Mouse (Mus musculus) heart, embryonic 11.5 days (tissue): ENCODE data around the gene Gm14085. TPM values are rescaled to one million over a fixed set of nuclear protein-coding genes. Genes with fewer than 3 reads are reported as not detected.
"Not testable (repeated sequence)": the region's sequence is repeated elsewhere in the genome, so short reads cannot be mapped to it uniquely, and the experiment has no call there.

Source experiments
- ATAC-seq: fragments of 200-750 bp; cut with Nextera tagmentation; replicated peaks from 2 replicates; pipeline ENCODE4 v1.8.0; 2017; ENCODE audit warnings: moderate library complexity; ENCODE audit not compliant: insufficient number of reproducible peaks, low FRiP score, low TSS enrichment
- H3K27ac ChIP-seq: fragments of 300-500 bp; sonication (generic); 2 replicates; pipeline ENCODE4 v1.5.1; 2014; ENCODE audit warnings: mild to moderate bottlenecking, low read depth, low read length
- H3K27me3 ChIP-seq: fragments of 300-500 bp; sonication (generic); 2 replicates; pipeline ENCODE4 v1.6.1; 2014; ENCODE audit warnings: mild to moderate bottlenecking, low read length, mixed read lengths; ENCODE audit not compliant: control insufficient read depth, insufficient read depth
- H3K36me3 ChIP-seq: fragments of 300-500 bp; sonication (generic); 2 replicates; pipeline ENCODE4 v1.6.1; 2014; ENCODE audit warnings: mild to moderate bottlenecking, low read length, moderate library complexity, mixed read lengths; ENCODE audit not compliant: control insufficient read depth, insufficient read depth
- H3K4me1 ChIP-seq: fragments of 300-500 bp; sonication (generic); 2 replicates; pipeline ENCODE4 v1.6.1; 2014; ENCODE audit warnings: low read length; ENCODE audit not compliant: control insufficient read depth, insufficient read depth
- H3K4me2 ChIP-seq: fragments of 300-500 bp; sonication (generic); 2 replicates; pipeline ENCODE4 v1.6.1; 2014; ENCODE audit warnings: mild to moderate bottlenecking, moderate library complexity
- H3K4me3 ChIP-seq: fragments of 300-500 bp; sonication (generic); 2 replicates; pipeline ENCODE4 v1.5.1; 2014; ENCODE audit warnings: low read depth, low read length
- H3K9ac ChIP-seq: fragments of 300-500 bp; sonication (generic); 2 replicates; pipeline ENCODE4 v1.6.1; 2014; ENCODE audit warnings: mild to moderate bottlenecking, low read depth, low read length, moderate library complexity
- H3K9me3 ChIP-seq: fragments of 300-500 bp; sonication (generic); replicated peaks from 2 replicates; pipeline ENCODE4 v1.6.1; 2016; ENCODE audit warnings: low read length; ENCODE audit not compliant: control insufficient read depth
- WGBS: fragments of 180-500 bp; shearing (Covaris S2); extraction: QIAGEN DNeasy Blood & Tissue Kit; methylation state at CpG from one replicate; pipeline ENCODE4 v1.1.7; 2014; ENCODE audit not compliant: insufficient replicate concordance; 5-methylcytosine and 5-hydroxymethylcytosine counted together
- polyA plus RNA-seq: library from polyadenylated mRNA; unstranded; fragments of >200 nt; fragmentation: Nextera tagmentation; extraction: Ambion mirVana; gene quantifications from 2 replicates; pipeline ENCODE4 v1.2.1, GENCODE M21; 2014

Gm14085 gene
- polyA plus RNA-seq: not detected in 2 replicates

- Histone ChIP-seq H3K9me3 (no peaks in the 10 kb centered on the region), H3K4me1 (no peaks in the 10 kb centered on the region), H3K27me3 (no peaks in the 10 kb centered on the region), H3K4me3 (no peak within 1 kb of the TSS), H3K36me3 (no peaks in the 10 kb centered on the region), H3K9ac (no peak within 1 kb of the TSS), H3K27ac (no peak within 1 kb of the TSS), H3K4me2 (no peak within 1 kb of the TSS)
- no peak for ATAC-seq
- 74% methylated on average over 1 of the region's 1 CpGs for WGBS
These were observed at the start of gene Gm14085 for GRCm38 (mm10) chr2:122484641-122485040. TSS of gene Gm14085 (plus strand) at chr2:122484941.

- WGBS: 64% methylated on average over 5 of the region's 5 CpGs
- H3K36me3 ChIP-seq, H3K4me2 ChIP-seq, H3K27ac ChIP-seq, ATAC-seq, H3K9me3 ChIP-seq, H3K4me3 ChIP-seq, H3K4me1 ChIP-seq, H3K27me3 ChIP-seq, H3K9ac ChIP-seq: not testable (repeated sequence)
These were observed 45.8 kb upstream of the Gm14085 start for GRCm38 (mm10) chr2:122438706-122439482.

- not testable (repeated sequence) for H3K9me3 ChIP-seq, H3K27me3 ChIP-seq, H3K4me1 ChIP-seq, ATAC-seq, H3K4me2 ChIP-seq, H3K9ac ChIP-seq, H3K36me3 ChIP-seq, H3K4me3 ChIP-seq, H3K27ac ChIP-seq
- 14% methylated on average over 1 of the region's 3 CpGs for WGBS
These were observed 44.2 kb upstream of the Gm14085 start for GRCm38 (mm10) chr2:122440521-122440920.

GRCm38 (mm10) chr2:122441000-122441933 lies 43.5 kb upstream of the Gm14085 start:
- Histone ChIP-seq H3K4me3 (no peak overlapping the region), H3K4me2 (no peak overlapping the region), H3K9me3 (no peaks in the 10 kb centered on the region), H3K4me1 (no peaks in the 10 kb centered on the region), H3K27me3 (no peaks in the 10 kb centered on the region), H3K36me3 (no peaks in the 10 kb centered on the region), H3K27ac (no peak overlapping the region), H3K9ac (no peak overlapping the region)
- ATAC-seq: no peak
- WGBS: 69% methylated on average over 7 of the region's 7 CpGs

- Histone ChIP-seq H3K4me3 (no peak overlapping the region), H3K9ac (no peak overlapping the region), H3K4me2 (no peak overlapping the region), H3K4me1 (no peaks in the 10 kb centered on the region), H3K27ac (no peak overlapping the region), H3K36me3 (no peaks in the 10 kb centered on the region), H3K27me3 (no peaks in the 10 kb centered on the region), H3K9me3 (no peaks in the 10 kb centered on the region)
- no peak for ATAC-seq
- 67% methylated on average over 4 of the region's 4 CpGs for WGBS
These were observed 34.4 kb upstream of the Gm14085 start for GRCm38 (mm10) chr2:122450351-122450750.

- H3K4me3 ChIP-seq: no peak overlapping the region
- no peak overlapping the region for H3K4me2 ChIP-seq
- H3K9me3 ChIP-seq: no peaks in the 10 kb centered on the region
- no peak overlapping the region for H3K27ac ChIP-seq
- no peak for ATAC-seq
- H3K27me3 ChIP-seq: no peaks in the 10 kb centered on the region
- 59% methylated on average over 2 of the region's 2 CpGs for WGBS
- no peaks in the 10 kb centered on the region for H3K4me1 ChIP-seq
- H3K9ac ChIP-seq: no peak overlapping the region
- no peaks in the 10 kb centered on the region for H3K36me3 ChIP-seq
These were observed 32.3 kb upstream of the Gm14085 start for GRCm38 (mm10) chr2:122452426-122452825.

GRCm38 (mm10) chr2:122466901-122467300 lies 17.8 kb upstream of the Gm14085 start:
- Histone ChIP-seq H3K36me3 (no peaks in the 10 kb centered on the region), H3K4me3 (peak overlapping the region; percentile 56), H3K27me3 (no peaks in the 10 kb centered on the region), H3K27ac (no peak overlapping the region), H3K4me1 (peaks cover 5% of the 10 kb centered on the region; the same call in 1 of the 2 replicates), H3K9me3 (no peaks in the 10 kb centered on the region), H3K9ac (peak overlapping the region; percentile 66), H3K4me2 (peak overlapping the region; percentile 93)
- 35% methylated on average over 11 of the region's 11 CpGs for WGBS
- ATAC-seq: no peak

GRCm38 (mm10) chr2:122467351-122468013 lies 17.3 kb upstream of the Gm14085 start:
- H3K9me3 ChIP-seq: no peaks in the 10 kb centered on the region
- peak; percentile 100 for ATAC-seq
- peaks cover 5% of the 10 kb centered on the region; the same call in 1 of the 2 replicates for H3K4me1 ChIP-seq
- H3K27me3 ChIP-seq: no peaks in the 10 kb centered on the region
- peak overlapping the region; percentile 56 for H3K4me3 ChIP-seq
- no peaks in the 10 kb centered on the region for H3K36me3 ChIP-seq
- 1% methylated on average over 39 of the region's 46 CpGs for WGBS
- peak overlapping the region; percentile 93 for H3K4me2 ChIP-seq
- no peak overlapping the region for H3K27ac ChIP-seq
- peak overlapping the region; percentile 66 for H3K9ac ChIP-seq
